Mouse (Mus musculus) heart, adult 18-20 months (tissue): ENCODE measurements around the gene Efhd1. TPM values are rescaled to one million over a fixed set of nuclear protein-coding genes. Genes with fewer than 3 reads are reported as not detected.

Experiments
- DNase-seq, 2 experiments: peaks; one replicate each; pipeline ENCODE4 v3.0.0; 2021 to 2022; ENCODE audit warnings: mixed read lengths in 1 of 2
- total RNA-seq, 2 experiments: library from RNA; stranded (reverse); gene quantifications; 2 replicates each; pipeline ENCODE4 v1.2.3; 2021

The Efhd1 gene
- total RNA-seq, 2 experiments from 2014 or later = 4.4 to 4.8 TPM

DNA sequence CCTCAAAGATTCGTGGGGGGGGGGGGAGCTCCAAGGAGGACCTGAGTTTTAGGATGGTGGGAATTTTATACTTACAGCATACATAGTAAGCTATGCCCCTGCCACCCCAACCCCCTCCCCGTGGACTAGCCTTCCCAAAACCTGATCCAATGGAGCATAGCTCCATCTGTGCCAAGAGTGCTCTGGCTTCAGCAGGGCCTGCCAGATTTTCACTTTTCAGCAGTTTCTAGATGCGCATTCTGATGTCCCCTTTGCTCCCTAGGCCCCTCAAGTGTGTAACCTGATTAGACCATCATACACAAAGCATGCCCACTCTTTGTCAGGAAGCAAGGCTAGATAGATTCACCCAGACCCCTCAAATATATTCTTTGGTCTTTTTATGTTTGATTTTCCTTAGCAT lies 6.0 kb downstream of the Efhd1 start:
- no peak for DNase-seq

DNA sequence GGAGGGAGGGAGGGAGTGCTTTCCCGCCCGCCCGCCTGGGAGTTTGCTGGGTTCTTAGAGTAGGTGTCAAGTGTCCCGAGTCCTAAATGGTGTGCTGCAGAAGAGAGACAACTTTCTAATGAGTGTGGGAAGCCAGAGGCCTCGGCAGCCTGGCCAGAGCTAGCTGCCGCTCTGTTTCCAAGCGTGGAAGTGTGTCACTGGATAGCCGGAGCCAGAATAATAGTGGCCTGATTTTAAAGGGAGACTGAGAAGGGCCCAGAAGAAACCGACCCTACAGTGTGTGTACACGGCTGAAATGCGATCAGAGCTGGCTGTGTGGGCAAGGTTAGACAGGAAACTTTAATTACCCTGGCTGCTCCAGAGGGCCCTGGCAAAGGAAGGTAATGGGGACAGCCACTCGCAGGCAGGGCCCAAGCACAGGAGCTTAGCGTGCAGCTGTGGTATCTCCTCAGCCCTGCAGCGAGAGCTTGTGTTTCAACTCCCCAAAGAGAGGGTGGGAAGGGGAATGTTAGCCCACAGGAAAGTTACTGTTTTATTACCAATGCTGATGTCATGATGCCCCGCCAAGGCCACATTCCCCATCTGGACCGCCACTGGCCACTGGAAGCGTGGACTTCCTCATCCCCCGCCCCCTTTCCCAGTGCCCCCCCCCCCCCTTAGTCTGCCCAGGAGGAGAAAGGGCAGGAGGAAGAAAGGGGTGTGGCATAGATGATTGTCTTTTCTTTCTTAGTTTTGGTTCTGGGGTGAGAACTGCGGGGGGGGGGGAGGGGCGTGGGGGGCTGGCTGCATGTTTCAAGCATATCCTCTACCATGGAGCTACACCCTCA lies 6.7 kb downstream of the Efhd1 start:
- DNase-seq = peak; percentile 44 to 46

GRCm38 (mm10) chr1:87271596-87271995 lies 7.4 kb downstream of the Efhd1 start:
- DNase-seq = no peak

- DNase-seq = no peak
Measured at GRCm38 (mm10) chr1:87272462-87272861, 8.3 kb downstream of the Efhd1 start.

GRCm38 (mm10) chr1:87273514-87273942 lies 9.4 kb downstream of the Efhd1 start:
- peak; percentile 43 to 53 for DNase-seq

DNA sequence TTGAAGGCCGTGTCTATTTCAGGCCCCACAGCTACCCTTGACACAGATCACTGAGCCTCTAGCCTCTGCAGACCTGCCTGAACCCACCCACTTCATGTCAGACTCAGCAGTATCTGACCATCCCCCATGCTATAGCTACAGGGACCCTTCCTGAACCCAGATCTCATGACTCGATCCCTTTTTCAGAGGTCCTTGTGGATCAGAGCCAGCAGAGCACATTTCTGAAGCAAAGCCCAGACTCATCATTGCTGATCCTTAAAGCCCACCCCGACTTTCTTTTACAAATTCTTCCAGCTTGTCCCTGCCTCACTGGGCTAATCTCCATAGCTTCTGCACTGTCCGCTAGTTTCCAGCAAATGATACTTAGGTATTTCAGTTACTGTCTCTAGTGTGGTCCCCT lies 10.0 kb downstream of the Efhd1 start:
- DNase-seq = no peak

DNA sequence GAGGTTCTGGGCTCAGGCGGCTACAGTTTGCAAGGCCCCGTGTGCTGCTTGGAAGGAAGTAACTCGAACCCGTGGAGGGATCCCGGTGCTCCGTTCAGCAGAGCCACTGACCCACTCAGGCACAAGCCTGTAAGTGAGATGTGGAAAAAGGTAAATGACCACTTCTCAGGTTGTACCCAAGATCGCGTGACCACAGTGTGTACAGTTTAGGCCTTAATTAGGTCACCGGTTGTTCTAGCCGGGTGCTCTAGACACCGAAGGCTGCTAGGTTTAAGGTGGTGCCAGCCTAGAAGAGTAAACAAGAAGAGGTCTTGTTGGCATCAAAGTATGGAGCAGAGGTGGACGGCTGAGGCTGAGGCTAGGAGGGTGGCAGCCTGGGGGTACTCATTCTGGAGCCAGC lies 11.0 kb downstream of the Efhd1 start:
- no peak for DNase-seq

- no peak for DNase-seq
Measured at GRCm38 (mm10) chr1:87276056-87276455, 11.9 kb downstream of the Efhd1 start.

GRCm38 (mm10) chr1:87280281-87280680 lies 16.1 kb downstream of the Efhd1 start:
- DNase-seq = no peak

GRCm38 (mm10) chr1:87281599-87282412 lies 17.6 kb downstream of the Efhd1 start:
- DNase-seq = no peak

DNA sequence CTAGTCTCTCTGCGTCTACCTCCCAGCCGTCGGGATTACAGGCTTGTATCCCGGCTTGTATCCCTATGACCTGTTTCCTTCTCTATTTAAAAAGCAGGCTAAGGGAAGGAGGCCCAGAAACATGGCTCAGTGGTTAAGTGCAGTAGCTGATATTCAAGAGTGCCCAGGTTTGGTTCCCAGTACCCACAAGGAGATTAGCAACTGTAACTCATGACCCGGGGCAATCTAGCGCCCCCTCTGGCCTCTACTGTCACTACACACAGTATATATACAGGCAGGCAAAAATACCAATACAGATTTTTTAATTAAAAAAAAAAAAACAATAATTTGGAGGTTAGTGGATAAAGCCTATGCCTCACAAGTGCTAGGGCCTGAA lies 18.2 kb downstream of the Efhd1 start:
- DNase-seq = no peak

DNA sequence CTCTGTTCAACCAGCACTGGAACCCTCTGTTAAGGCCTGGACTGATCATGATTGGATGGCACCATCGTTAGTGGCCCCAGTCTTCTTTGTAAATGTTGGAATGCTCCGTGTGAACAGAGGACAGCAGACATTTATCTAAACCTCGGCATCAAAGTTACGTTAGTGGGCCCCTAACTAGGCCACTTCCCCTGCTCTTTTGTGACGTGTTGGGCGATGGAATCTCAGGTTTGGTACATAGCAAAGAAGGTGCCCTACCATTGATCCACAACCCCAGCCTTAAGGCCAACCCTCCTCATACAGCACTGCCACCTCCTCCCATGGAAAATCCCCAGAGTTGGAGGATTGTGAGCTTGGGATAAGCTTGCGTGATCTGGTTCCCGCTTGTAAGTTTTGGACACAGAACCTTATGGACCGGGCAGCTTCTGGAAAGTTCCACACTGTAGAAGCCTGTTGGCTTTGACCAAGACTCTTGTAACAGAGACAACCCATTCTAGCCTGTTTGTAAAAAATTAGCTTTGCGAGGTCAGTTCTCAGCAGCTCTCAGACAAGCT lies 19.3 kb downstream of the Efhd1 start:
- no peak for DNase-seq

- no peak for DNase-seq
Measured at GRCm38 (mm10) chr1:87287105-87287504, 22.9 kb downstream of the Efhd1 start.

DNA sequence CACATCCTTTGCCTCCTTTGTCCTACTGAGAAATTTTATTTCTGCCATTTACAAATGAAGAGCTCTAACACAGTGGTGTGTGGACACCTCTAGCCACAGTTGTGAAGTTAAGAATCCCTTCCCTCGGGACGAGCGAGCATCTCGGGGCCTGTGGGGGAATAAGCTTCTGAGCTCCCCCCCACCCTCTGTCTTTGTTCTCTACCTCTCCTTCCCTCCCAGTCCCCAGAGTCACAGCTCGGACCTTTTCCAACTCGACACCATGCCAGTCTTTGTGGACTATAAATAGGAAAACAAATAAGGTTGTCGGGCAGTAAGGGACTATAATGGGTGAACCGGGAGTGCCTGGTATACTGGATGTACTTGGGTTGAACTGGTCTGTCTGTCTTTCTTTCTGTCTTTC lies 27.3 kb downstream of the Efhd1 start:
- peak; percentile 67 to 72 for DNase-seq

- DNase-seq = peak; percentile 62 to 69
Measured at GRCm38 (mm10) chr1:87292420-87293190, 28.4 kb downstream of the Efhd1 start.

DNA sequence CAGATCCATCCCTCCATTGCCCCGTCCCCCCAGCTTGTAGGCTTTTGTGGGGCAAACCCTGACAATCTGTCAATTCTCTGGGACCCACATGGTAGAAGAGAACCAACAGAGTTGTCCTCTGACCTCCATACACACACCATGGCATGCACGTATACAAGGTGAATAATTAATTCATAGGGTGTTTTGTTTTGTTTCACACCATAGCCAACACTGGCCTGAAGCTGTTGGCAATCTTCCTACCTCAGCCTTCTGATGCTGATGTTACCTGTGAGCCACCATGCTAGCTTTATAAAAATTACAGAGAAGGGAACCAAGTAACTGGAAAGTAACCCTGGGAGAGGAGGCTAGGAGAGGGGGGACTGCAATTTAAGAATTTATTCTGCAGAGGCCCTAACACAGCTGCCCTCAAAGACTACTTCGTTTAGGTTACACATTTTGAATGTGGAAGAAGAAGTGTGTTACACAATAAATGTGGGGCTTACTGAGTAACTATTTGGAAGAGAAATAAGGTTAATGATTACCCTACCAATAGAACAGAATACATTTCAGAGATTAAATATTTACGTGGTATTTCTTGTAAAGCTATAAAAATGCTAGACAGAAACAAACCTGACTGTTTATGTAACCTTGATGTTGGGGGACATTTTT lies 30.0 kb downstream of the Efhd1 start:
- no peak for DNase-seq

DNA sequence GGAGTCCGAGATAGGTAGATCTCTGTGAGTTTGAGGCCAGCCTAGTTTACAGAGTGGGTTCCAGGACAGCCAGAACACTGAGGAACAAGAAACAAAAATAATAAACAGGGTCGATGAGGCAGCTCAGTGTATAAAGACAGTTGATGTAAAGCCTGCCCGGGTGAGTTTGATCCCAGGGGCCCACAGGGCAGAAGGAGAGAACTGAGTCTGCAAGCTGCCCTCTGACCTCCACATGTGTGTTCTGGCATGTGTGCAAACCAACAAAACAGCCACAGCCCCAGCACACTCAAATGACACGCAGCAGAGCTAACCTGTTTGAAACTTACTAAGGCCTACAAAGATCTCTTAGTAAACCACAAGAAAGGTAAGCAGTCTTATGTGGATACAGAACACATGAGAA lies 30.8 kb downstream of the Efhd1 start:
- DNase-seq = no peak

GRCm38 (mm10) chr1:87297346-87297925 lies 33.3 kb downstream of the Efhd1 start:
- DNase-seq = no peak

GRCm38 (mm10) chr1:87300360-87301286 lies 36.5 kb downstream of the Efhd1 start:
- DNase-seq = no peak

- no peak for DNase-seq
Measured at GRCm38 (mm10) chr1:87301971-87302370, 37.8 kb downstream of the Efhd1 start.
